Mouse (Mus musculus): Measurements from ENCODE around the gene Hoxd8. TPM values are rescaled to one million over a fixed set of nuclear protein-coding genes. Genes with fewer than 3 reads are reported as not detected.

Hoxd8 gene
- polyA plus RNA-seq, 1 experiment from 2014 or later: 0.04 TPM

DNA sequence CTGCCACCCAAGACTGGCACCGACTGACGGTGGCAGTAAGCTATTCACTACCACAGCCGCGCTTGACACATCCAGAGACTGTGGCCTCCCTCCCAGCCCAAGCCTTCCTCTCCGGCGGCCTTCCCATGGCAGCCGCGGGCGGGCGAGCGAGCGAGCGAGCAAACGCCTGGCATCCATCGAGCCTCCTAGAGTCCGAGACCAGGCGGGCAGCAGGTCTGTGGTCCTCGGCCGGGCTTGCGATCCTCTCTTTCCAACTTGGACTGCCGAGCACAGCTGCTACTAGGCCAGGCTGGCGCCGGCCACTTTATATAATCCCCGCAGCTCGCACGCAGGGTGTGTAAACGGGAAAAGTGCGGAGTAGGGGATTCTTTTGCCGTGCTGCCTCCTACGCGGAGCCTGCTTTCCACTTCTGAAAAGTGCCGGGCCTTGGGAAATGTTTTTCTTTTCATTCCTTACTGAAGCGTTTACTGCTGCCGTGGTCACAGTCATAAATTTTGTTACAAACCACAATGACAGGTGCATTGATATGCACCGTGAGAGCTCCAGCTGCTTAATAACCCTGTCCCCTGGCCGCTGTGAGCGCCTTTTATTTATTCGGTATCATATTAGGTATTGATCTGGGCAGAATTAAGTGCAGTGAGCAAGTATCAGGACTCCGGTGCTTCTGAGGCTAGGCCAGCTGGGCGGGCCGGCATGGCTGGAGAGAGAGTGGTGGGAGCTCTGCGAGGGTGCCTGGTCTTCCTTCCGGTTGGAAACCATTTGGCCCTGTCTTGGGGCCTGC, 36.1 kb downstream of the Hoxd8 start:
- Histone ChIP-seq H3K36me3 (ENCODE audit: control insufficient read depth, insufficient read depth) (no peaks in the 10 kb centered on the region), H3K9me3 (replicated peaks; ENCODE audit: control insufficient read depth, low read length) (no peaks in the 10 kb centered on the region), H3K4me1 (ENCODE audit: control insufficient read depth, low read depth, low read length) (no peaks in the 10 kb centered on the region), H3K4me3 (ENCODE audit: low read depth, low read length) (no peak overlapping the region), H3K9ac (ENCODE audit: low read depth, low read length) (no peak overlapping the region), H3K27ac (ENCODE audit: low read length) (no peak overlapping the region), H3K4me2 (ENCODE audit: low read depth, low read length) (no peak overlapping the region), H3K27me3 (ENCODE audit: control insufficient read depth, insufficient read depth, low read depth, low read length) (peaks cover 92% of the 10 kb centered on the region)
- WGBS (ENCODE audit: insufficient replicate concordance): 2% methylated on average over 43 of the region's 43 CpGs
- no peak for ATAC-seq (ENCODE audit: low read depth)

DNA sequence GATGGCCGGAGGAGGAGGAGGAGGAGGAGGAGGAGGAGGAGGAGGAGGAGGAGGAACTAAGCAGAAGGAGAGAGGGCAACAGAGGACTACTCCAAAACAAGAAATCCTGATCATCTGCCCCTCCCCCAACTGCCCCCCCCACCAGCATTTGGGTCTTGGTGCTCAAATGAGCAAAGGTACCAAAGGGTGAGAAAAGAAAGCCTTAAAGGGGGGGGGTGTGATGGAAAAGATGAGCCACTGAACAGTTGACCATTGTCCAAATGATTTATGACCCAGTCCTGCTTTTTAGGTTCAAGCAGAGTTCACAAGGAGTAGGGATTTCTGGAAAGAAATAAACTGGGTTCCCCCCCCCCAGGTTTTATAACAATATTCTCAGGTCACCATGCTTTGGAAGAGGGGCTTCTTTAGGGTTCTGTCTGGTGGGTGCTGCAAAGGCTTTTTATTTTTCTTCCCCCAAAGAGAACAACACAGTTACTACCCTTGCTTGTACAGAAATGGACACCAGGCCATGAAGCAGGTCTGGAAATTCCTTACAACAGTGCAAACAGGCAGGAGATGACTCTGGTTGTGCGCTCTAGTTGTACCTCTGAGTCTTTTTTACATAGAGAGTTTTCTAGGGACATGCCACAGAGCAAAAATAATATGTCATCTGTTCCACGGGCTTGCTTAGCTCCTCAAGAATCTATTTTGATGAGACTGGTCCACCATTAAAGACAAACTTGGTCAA, 37.0 kb downstream of the Hoxd8 start:
- H3K36me3 ChIP-seq (ENCODE audit: control insufficient read depth, insufficient read depth): no peaks in the 10 kb centered on the region
- no peak overlapping the region for H3K4me2 ChIP-seq (ENCODE audit: low read depth, low read length)
- 50% methylated on average over 2 of the region's 3 CpGs for WGBS (ENCODE audit: insufficient replicate concordance)
- no peak for ATAC-seq (ENCODE audit: low read depth)
- H3K4me1 ChIP-seq (ENCODE audit: control insufficient read depth, low read depth, low read length): no peaks in the 10 kb centered on the region
- H3K27ac ChIP-seq (ENCODE audit: low read length): no peak overlapping the region
- no peak overlapping the region for H3K4me3 ChIP-seq (ENCODE audit: low read depth, low read length)
- no peak overlapping the region for H3K9ac ChIP-seq (ENCODE audit: low read depth, low read length)
- H3K27me3 ChIP-seq (ENCODE audit: control insufficient read depth, insufficient read depth, low read depth, low read length): peaks cover 92% of the 10 kb centered on the region
- no peaks in the 10 kb centered on the region for H3K9me3 ChIP-seq (replicated peaks; ENCODE audit: control insufficient read depth, low read length)

- no peak for ATAC-seq (ENCODE audit: low read depth)
- H3K36me3 ChIP-seq (ENCODE audit: control insufficient read depth, insufficient read depth): no peaks in the 10 kb centered on the region
- H3K9ac ChIP-seq (ENCODE audit: low read depth, low read length): no peak overlapping the region
- H3K27ac ChIP-seq (ENCODE audit: low read length): no peak overlapping the region
- no peaks in the 10 kb centered on the region for H3K9me3 ChIP-seq (replicated peaks; ENCODE audit: control insufficient read depth, low read length)
- H3K4me2 ChIP-seq (ENCODE audit: low read depth, low read length): no peak overlapping the region
- no peak overlapping the region for H3K4me3 ChIP-seq (ENCODE audit: low read depth, low read length)
- H3K4me1 ChIP-seq (ENCODE audit: control insufficient read depth, low read depth, low read length): no peaks in the 10 kb centered on the region
- H3K27me3 ChIP-seq (ENCODE audit: control insufficient read depth, insufficient read depth, low read depth, low read length): peaks cover 92% of the 10 kb centered on the region
Observed at GRCm38 (mm10) chr2:74741979-74742277, 37.5 kb downstream of the Hoxd8 start.

DNA sequence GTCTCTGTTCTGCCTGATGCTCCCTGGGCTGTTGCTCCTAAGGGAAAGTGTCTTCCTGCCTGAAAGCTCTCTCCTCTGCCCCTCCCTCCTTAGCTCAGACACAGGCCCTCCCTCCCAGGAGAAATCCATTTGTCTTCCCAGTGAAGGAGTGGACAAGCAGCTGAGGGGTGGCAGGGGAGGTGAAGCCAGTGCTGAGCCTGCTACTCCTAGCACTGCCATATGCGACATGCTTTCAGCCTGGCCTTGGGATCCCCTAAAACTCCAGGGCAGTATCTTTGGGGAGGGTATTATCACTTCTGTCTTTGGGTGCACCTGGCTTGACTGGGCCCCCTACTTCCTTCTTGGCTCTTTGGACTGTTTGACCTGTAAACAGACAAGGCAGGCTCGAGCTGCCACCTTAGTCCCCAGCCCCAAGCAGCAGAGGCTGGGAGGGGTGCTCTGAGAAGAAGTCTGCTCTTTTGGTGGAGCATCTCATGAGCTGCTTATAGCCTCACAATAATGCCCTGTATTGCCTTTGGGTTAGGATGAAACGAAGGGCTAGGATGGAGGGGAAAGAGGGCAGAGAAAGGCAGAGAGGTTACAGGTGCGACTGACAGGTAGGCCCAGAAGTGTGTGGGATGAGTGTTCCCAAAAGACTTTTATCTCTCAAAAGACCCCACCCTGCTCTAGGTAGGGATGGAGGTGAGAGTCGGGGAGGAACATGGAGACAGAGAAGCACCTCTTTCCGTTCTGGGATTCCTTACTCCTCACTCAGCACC, 41.3 kb downstream of the Hoxd8 start:
- 8% methylated on average over 6 of the region's 6 CpGs for WGBS (ENCODE audit: insufficient replicate concordance)
- H3K27me3 ChIP-seq (ENCODE audit: control insufficient read depth, insufficient read depth, low read depth, low read length): peaks cover 92% of the 10 kb centered on the region
- no peaks in the 10 kb centered on the region for H3K9me3 ChIP-seq (replicated peaks; ENCODE audit: control insufficient read depth, low read length)
- no peaks in the 10 kb centered on the region; the same call in 1 of the 2 replicates for H3K4me1 ChIP-seq (ENCODE audit: control insufficient read depth, low read depth, low read length)
- H3K36me3 ChIP-seq (ENCODE audit: control insufficient read depth, insufficient read depth): no peaks in the 10 kb centered on the region
- no peak overlapping the region for H3K4me3 ChIP-seq (ENCODE audit: low read depth, low read length)
- H3K4me2 ChIP-seq (ENCODE audit: low read depth, low read length): no peak overlapping the region
- no peak overlapping the region for H3K27ac ChIP-seq (ENCODE audit: low read length)
- no peak for ATAC-seq (ENCODE audit: low read depth)
- no peak overlapping the region for H3K9ac ChIP-seq (ENCODE audit: low read depth, low read length)

DNA sequence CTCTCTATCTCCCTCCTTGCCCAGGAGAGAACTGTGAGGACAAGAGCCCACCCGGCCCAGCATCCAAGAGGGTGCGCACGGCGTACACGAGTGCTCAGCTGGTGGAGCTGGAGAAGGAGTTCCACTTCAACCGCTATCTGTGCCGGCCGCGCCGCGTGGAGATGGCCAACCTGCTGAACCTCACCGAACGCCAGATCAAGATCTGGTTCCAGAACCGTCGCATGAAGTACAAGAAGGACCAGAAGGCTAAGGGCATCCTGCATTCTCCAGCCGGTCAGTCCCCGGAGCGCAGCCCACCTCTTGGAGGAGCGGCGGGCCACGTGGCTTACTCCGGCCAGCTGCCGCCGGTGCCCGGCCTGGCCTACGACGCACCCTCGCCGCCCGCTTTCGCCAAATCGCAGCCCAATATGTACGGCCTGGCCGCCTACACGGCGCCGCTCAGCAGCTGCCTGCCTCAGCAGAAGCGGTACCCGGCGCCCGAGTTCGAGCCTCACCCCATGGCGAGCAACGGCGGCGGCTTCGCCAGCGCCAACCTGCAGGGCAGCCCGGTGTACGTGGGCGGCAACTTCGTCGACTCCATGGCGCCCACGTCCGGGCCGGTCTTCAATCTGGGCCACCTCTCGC, 42.0 kb downstream of the Hoxd8 start:
- no peak overlapping the region for H3K9ac ChIP-seq (ENCODE audit: low read depth, low read length)
- no peak overlapping the region for H3K27ac ChIP-seq (ENCODE audit: low read length)
- no peaks in the 10 kb centered on the region; the same call in 1 of the 2 replicates for H3K4me1 ChIP-seq (ENCODE audit: control insufficient read depth, low read depth, low read length)
- H3K4me2 ChIP-seq (ENCODE audit: low read depth, low read length): no peak overlapping the region
- H3K27me3 ChIP-seq (ENCODE audit: control insufficient read depth, insufficient read depth, low read depth, low read length): peaks cover 94% of the 10 kb centered on the region
- WGBS (ENCODE audit: insufficient replicate concordance): 2% methylated on average over 58 of the region's 58 CpGs
- no peaks in the 10 kb centered on the region for H3K36me3 ChIP-seq (ENCODE audit: control insufficient read depth, insufficient read depth)
- H3K4me3 ChIP-seq (ENCODE audit: low read depth, low read length): no peak overlapping the region
- ATAC-seq (ENCODE audit: low read depth): no peak
- H3K9me3 ChIP-seq (replicated peaks; ENCODE audit: control insufficient read depth, low read length): no peaks in the 10 kb centered on the region

- H3K27me3 ChIP-seq (ENCODE audit: control insufficient read depth, insufficient read depth, low read depth, low read length): peaks cover 94% of the 10 kb centered on the region
- no peaks in the 10 kb centered on the region for H3K36me3 ChIP-seq (ENCODE audit: control insufficient read depth, insufficient read depth)
- no peaks in the 10 kb centered on the region for H3K9me3 ChIP-seq (replicated peaks; ENCODE audit: control insufficient read depth, low read length)
- no peak overlapping the region for H3K4me2 ChIP-seq (ENCODE audit: low read depth, low read length)
- H3K4me3 ChIP-seq (ENCODE audit: low read depth, low read length): no peak overlapping the region
- no peak overlapping the region for H3K27ac ChIP-seq (ENCODE audit: low read length)
- ATAC-seq (ENCODE audit: low read depth): no peak
- no peaks in the 10 kb centered on the region; the same call in 1 of the 2 replicates for H3K4me1 ChIP-seq (ENCODE audit: control insufficient read depth, low read depth, low read length)
- no peak overlapping the region for H3K9ac ChIP-seq (ENCODE audit: low read depth, low read length)
- 5% methylated on average over 24 of the region's 24 CpGs for WGBS (ENCODE audit: insufficient replicate concordance)
Observed at GRCm38 (mm10) chr2:74747006-74747405, 42.6 kb downstream of the Hoxd8 start.

DNA sequence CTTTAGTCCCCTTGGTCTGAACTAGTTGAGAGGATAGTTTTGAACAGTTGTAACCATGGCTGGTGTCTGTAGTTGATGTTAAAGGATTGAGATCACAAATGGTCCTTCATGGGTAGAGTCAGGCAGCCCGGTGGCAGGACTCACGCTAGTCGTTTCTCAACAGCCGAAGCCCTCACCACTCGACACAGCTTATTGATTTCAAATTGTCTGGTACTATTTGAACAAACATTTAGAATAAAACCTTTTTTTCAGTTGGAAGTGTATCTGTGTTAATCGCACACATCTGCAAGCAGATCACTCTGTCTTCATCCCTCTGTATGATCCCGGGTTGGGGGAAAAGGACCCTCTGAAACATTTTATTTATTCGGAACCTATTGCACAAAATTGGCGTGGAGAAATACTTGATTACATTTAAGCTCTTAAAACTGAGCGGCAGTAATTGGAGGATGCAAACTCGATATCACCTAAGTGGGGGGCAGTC, 43.3 kb downstream of the Hoxd8 start:
- Histone ChIP-seq H3K27me3 (ENCODE audit: control insufficient read depth, insufficient read depth, low read depth, low read length) (peaks cover 97% of the 10 kb centered on the region), H3K4me1 (ENCODE audit: control insufficient read depth, low read depth, low read length) (no peaks in the 10 kb centered on the region; the same call in 1 of the 2 replicates)
- no peak for ATAC-seq (ENCODE audit: low read depth)

DNA sequence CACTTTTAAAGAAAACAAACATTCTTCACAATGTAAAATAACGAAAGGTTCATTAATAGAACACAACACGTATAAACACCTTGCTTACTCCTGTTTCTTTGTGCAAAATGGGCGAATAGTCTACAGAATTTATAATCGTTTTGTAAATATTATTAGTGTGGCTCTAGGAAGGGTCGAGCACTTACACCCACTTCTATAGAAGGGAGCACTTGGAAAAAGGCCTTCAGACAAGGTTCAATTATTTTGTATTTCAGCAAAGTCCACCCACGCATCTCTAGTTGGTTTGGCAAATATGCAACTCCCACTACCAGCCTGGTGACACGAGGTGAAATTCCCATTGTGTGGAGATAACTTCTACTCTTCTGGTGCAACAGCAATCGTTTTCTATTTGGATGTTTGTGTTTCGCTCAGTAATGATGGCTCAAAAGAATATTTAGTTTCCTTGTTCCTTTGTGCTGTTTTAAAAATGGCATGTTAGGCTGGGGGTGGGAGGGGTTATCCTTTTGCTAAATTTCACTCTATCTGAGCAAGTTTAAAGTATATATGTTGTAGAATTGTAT, 44.1 kb downstream of the Hoxd8 start:
- Histone ChIP-seq H3K9ac (ENCODE audit: low read depth, low read length) (no peak overlapping the region), H3K9me3 (replicated peaks; ENCODE audit: control insufficient read depth, low read length) (no peaks in the 10 kb centered on the region), H3K27ac (ENCODE audit: low read length) (no peak overlapping the region), H3K4me3 (ENCODE audit: low read depth, low read length) (no peak overlapping the region), H3K27me3 (ENCODE audit: control insufficient read depth, insufficient read depth, low read depth, low read length) (peaks cover 100% of the 10 kb centered on the region), H3K36me3 (ENCODE audit: control insufficient read depth, insufficient read depth) (no peaks in the 10 kb centered on the region), H3K4me1 (ENCODE audit: control insufficient read depth, low read depth, low read length) (no peaks in the 10 kb centered on the region; the same call in 1 of the 2 replicates), H3K4me2 (ENCODE audit: low read depth, low read length) (no peak overlapping the region)
- 9% methylated on average over 9 of the region's 9 CpGs for WGBS (ENCODE audit: insufficient replicate concordance)
- ATAC-seq (ENCODE audit: low read depth): no peak

More for the DNA sequence above, 43.3 kb downstream of the Hoxd8 start:
- Histone ChIP-seq H3K36me3 (ENCODE audit: control insufficient read depth, insufficient read depth) (no peaks in the 10 kb centered on the region), H3K4me2 (ENCODE audit: low read depth, low read length) (no peak overlapping the region), H3K4me3 (ENCODE audit: low read depth, low read length) (no peak overlapping the region), H3K9me3 (replicated peaks; ENCODE audit: control insufficient read depth, low read length) (no peaks in the 10 kb centered on the region), H3K27ac (ENCODE audit: low read length) (no peak overlapping the region), H3K9ac (ENCODE audit: low read depth, low read length) (no peak overlapping the region)
- WGBS (ENCODE audit: insufficient replicate concordance): 21% methylated on average over 11 of the region's 11 CpGs

Data from liver, embryonic 16.5 days (tissue).